Mouse (Mus musculus): ENCODE data around the gene Mef2c. TPM values are rescaled to one million over a fixed set of nuclear protein-coding genes. Genes with fewer than 3 reads are reported as not detected.

Gene Mef2c
- total and polyA plus RNA-seq, 3 experiments: not detected

DNA sequence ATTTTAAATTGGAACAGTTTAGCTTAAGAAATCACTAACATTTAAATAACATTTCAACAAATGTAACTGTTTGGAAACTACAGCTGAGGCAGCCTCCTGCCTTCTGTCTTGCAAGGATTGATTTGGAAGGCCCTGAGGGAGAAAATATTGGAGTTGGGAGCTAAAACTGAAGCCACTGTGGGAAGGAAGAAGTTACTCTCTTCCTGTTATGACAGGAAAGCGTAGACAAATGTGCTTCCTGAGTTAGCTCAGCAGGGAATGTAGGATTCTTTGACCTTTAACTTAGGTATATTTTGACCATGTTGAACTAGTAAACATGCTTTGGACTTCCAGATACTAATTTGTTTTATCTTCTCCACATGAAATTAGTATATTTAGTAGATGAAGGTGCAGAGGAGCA is 78.7 kb downstream of the Mef2c start (continued):
- no peak for TF ChIP-seq GATA1 (IDR thresholded peaks at IDR 0.05; ENCODE audit: low read depth, low read length)

DNA sequence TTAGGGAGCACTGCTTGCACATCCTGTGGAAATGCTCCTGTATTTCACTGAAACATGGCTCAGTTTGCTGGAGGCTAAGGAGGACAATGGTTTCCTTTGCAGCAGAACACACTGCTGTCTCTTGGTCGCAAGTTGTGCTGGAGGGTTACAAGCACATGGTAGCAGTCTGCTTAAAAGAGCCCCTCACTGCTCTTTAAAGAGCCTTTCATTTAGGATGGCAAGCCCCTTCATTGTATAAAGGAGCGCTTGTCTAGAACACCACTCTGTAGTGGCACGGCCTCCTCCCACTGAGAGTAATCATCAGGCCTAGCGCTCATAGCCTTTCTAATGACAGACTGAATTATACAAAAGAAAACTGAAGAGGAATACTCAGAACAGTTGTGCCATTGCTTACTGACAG is 80.0 kb downstream of the Mef2c start:
- no peak overlapping the region for H3K27ac ChIP-seq (ENCODE audit: control insufficient read depth, low read depth, low read length)
- no peaks in the 10 kb centered on the region for H3K4me1 ChIP-seq (ENCODE audit: control insufficient read depth in 1 of 2, insufficient read depth in 2 of 2, low read length in 2 of 2)

GRCm38 (mm10) chr13:83585359-83585758 is 81.5 kb downstream of the Mef2c start:
- H3K79me2 ChIP-seq (ENCODE audit: control insufficient read depth, insufficient read depth, low read length, poor library complexity): no peaks in the 10 kb centered on the region
- no peak overlapping the region for H3K27ac ChIP-seq (ENCODE audit: control insufficient read depth, low read depth, low read length)
- no peaks in the 10 kb centered on the region for H3K27me3 ChIP-seq (ENCODE audit: control insufficient read depth in 1 of 2, insufficient read depth in 2 of 2, low read length in 2 of 2)
- no peak for DNase-seq (ENCODE audit: low read depth, low spot score)
- H3K9ac ChIP-seq (ENCODE audit: control insufficient read depth, low read depth, low read length, poor library complexity, severe bottlenecking): no peak overlapping the region
- H3K4me1 ChIP-seq (ENCODE audit: control insufficient read depth in 1 of 2, insufficient read depth in 2 of 2, low read length in 2 of 2): no peaks in the 10 kb centered on the region
- no peak overlapping the region for H3K4me3 ChIP-seq (ENCODE audit: control insufficient read depth in 1 of 2, insufficient read depth in 1 of 2, low read depth in 2 of 2, low read length in 2 of 2)
- TF ChIP-seq UBTF (IDR thresholded peaks at IDR 0.05; ENCODE audit: borderline replicate concordance, insufficient read depth, low read depth, low read length) (no peak), ZMIZ1 (IDR thresholded peaks at IDR 0.05; ENCODE audit: low read depth, low read length) (no peak), EP300 (IDR thresholded peaks at IDR 0.05; ENCODE audit: low read depth in 1 of 2, low read length in 2 of 2) (no peak), CTCF (IDR thresholded peaks at IDR 0.05 in 2 of 3, conservative IDR thresholded peaks at IDR 0.05 in 1 of 3; ENCODE audit: control insufficient read depth in 1 of 3, insufficient read depth in 1 of 3, low read depth in 2 of 3, low read length in 3 of 3, poor library complexity in 1 of 3, severe bottlenecking in 1 of 3) (no peak), MAX (IDR thresholded peaks at IDR 0.05; ENCODE audit: low read length) (no peak), RCOR1 (IDR thresholded peaks at IDR 0.05; ENCODE audit: low read depth, low read length) (no peak), GATA1 (IDR thresholded peaks at IDR 0.05; ENCODE audit: low read depth, low read length) (no peak), E2F4 (IDR thresholded peaks at IDR 0.05; ENCODE audit: borderline replicate concordance, low read depth, low read length) (no peak), KAT2A (conservative IDR thresholded peaks at IDR 0.05; ENCODE audit: low read depth, low read length) (no peak)
- H3K36me3 ChIP-seq (ENCODE audit: control insufficient read depth in 1 of 2, insufficient read depth in 2 of 2, low read length in 2 of 2): no peaks in the 10 kb centered on the region
- no peaks in the 10 kb centered on the region for H3K9me3 ChIP-seq (replicated peaks; ENCODE audit: insufficient read depth, low read length)

More for the DNA sequence above, 80.0 kb downstream of the Mef2c start:
- Histone ChIP-seq H3K36me3 (ENCODE audit: control insufficient read depth in 1 of 2, insufficient read depth in 2 of 2, low read length in 2 of 2) (no peaks in the 10 kb centered on the region), H3K4me3 (ENCODE audit: control insufficient read depth in 1 of 2, insufficient read depth in 1 of 2, low read depth in 2 of 2, low read length in 2 of 2) (no peak overlapping the region), H3K79me2 (ENCODE audit: control insufficient read depth, insufficient read depth, low read length, poor library complexity) (no peaks in the 10 kb centered on the region), H3K27me3 (ENCODE audit: control insufficient read depth in 1 of 2, insufficient read depth in 2 of 2, low read length in 2 of 2) (no peaks in the 10 kb centered on the region), H3K9ac (ENCODE audit: control insufficient read depth, low read depth, low read length, poor library complexity, severe bottlenecking) (no peak overlapping the region), H3K9me3 (replicated peaks; ENCODE audit: insufficient read depth, low read length) (no peaks in the 10 kb centered on the region)
- no peak for DNase-seq (ENCODE audit: low read depth, low spot score)
- TF ChIP-seq POLR2A (IDR thresholded peaks at IDR 0.05; ENCODE audit: control insufficient read depth in 1 of 2, insufficient read depth in 1 of 2, low read depth in 1 of 2, low read length in 2 of 2, poor library complexity in 1 of 2): no peak
- TF ChIP-seq ZMIZ1 (IDR thresholded peaks at IDR 0.05; ENCODE audit: low read depth, low read length): no peak
- no peak for TF ChIP-seq MYC (IDR thresholded peaks at IDR 0.05; ENCODE audit: low read depth, low read length)
- no peak for TF ChIP-seq ETS1 (IDR thresholded peaks at IDR 0.05; ENCODE audit: low read depth, low read length)
- no peak for TF ChIP-seq MAZ (IDR thresholded peaks at IDR 0.05; ENCODE audit: low read depth, low read length)
- no peak for TF ChIP-seq BHLHE40 (IDR thresholded peaks at IDR 0.05; ENCODE audit: borderline replicate concordance, low read depth, low read length)
- TF ChIP-seq CTCF (IDR thresholded peaks at IDR 0.05 in 2 of 3, conservative IDR thresholded peaks at IDR 0.05 in 1 of 3; ENCODE audit: control insufficient read depth in 1 of 3, insufficient read depth in 1 of 3, low read depth in 2 of 3, low read length in 3 of 3, poor library complexity in 1 of 3, severe bottlenecking in 1 of 3): no peak
- TF ChIP-seq TAL1 (IDR thresholded peaks at IDR 0.05; ENCODE audit: low read length): no peak
- TF ChIP-seq MEF2A (IDR thresholded peaks at IDR 0.05; ENCODE audit: extremely low read depth, insufficient replicate concordance, low read depth, low read length, poor library complexity, severe bottlenecking): no peak
- TF ChIP-seq JUND (IDR thresholded peaks at IDR 0.05; ENCODE audit: low read depth, low read length): no peak
- no peak for TF ChIP-seq KAT2A (conservative IDR thresholded peaks at IDR 0.05; ENCODE audit: low read depth, low read length)
- TF ChIP-seq RCOR1 (IDR thresholded peaks at IDR 0.05; ENCODE audit: low read depth, low read length): no peak
